Mouse (Mus musculus): ENCODE measurements around the gene Lnx2. TPM values are rescaled to one million over a fixed set of nuclear protein-coding genes. Genes with fewer than 3 reads are reported as not detected.

The Lnx2 gene
- total RNA-seq, 1 experiment = 11.6 TPM

GRCm38 (mm10) chr5:147017526-147017925 lies 58.9 kb downstream of the Lnx2 start:
- in situ Hi-C loops (cut with MboI; ENCODE audit: low sequenced_read_pairs in 2 of 2, unreplicated experiment in 2 of 2) = no loop called here
- no peak overlapping the region for H3K27ac ChIP-seq (ENCODE audit: insufficient read depth, low read depth, low read length, poor library complexity, severe bottlenecking)
- DNase-seq (ENCODE audit: low read depth, low spot score) = no peak
- TF ChIP-seq ZNF384 (IDR thresholded peaks at IDR 0.05; ENCODE audit: low read depth, low read length) (no peak), CHD2 (IDR thresholded peaks at IDR 0.05; ENCODE audit: low read depth, low read length) (no peak), HCFC1 (IDR thresholded peaks at IDR 0.05; ENCODE audit: borderline replicate concordance, insufficient read depth, low read length) (no peak), ZC3H11A (IDR thresholded peaks at IDR 0.05; ENCODE audit: borderline replicate concordance, low read depth, low read length) (no peak), MAFK (IDR thresholded peaks at IDR 0.05; ENCODE audit: insufficient read depth, low read depth, low read length) (no peak)
- H3K4me3 ChIP-seq (ENCODE audit: insufficient read depth in 1 of 2, low read depth in 1 of 2, low read length in 2 of 2, poor library complexity in 1 of 2, severe bottlenecking in 1 of 2) = no peak overlapping the region
- no peak overlapping the region for H3K9ac ChIP-seq (ENCODE audit: insufficient read depth, low read depth, low read length, poor library complexity, severe bottlenecking)
- H3K36me3 ChIP-seq (ENCODE audit: control insufficient read depth, insufficient read depth, low read length, poor library complexity, severe bottlenecking) = peaks cover 21% of the 10 kb centered on the region
- H3K9me3 ChIP-seq (ENCODE audit: control insufficient read depth, insufficient read depth, low read depth, low read length) = no peaks in the 10 kb centered on the region
- H3K4me1 ChIP-seq (ENCODE audit: control insufficient read depth in 2 of 2, insufficient read depth in 2 of 2, low read length in 2 of 2, poor library complexity in 1 of 2) = no peaks in the 10 kb centered on the region

- no peak for DNase-seq (ENCODE audit: low read depth, low spot score)
- Histone ChIP-seq H3K4me1 (ENCODE audit: control insufficient read depth in 2 of 2, insufficient read depth in 2 of 2, low read length in 2 of 2, poor library complexity in 1 of 2) (no peaks in the 10 kb centered on the region; a peak in 1 of 4 replicates), H3K36me3 (ENCODE audit: control insufficient read depth, insufficient read depth, low read length, poor library complexity, severe bottlenecking) (peaks cover 21% of the 10 kb centered on the region), H3K27ac (ENCODE audit: insufficient read depth, low read depth, low read length, poor library complexity, severe bottlenecking) (no peak overlapping the region), H3K4me3 (ENCODE audit: insufficient read depth in 1 of 2, low read depth in 1 of 2, low read length in 2 of 2, poor library complexity in 1 of 2, severe bottlenecking in 1 of 2) (no peak overlapping the region), H3K9me3 (ENCODE audit: control insufficient read depth, insufficient read depth, low read depth, low read length) (no peaks in the 10 kb centered on the region), H3K9ac (ENCODE audit: insufficient read depth, low read depth, low read length, poor library complexity, severe bottlenecking) (no peak overlapping the region)
- in situ Hi-C loops (cut with MboI; ENCODE audit: low sequenced_read_pairs in 2 of 2, unreplicated experiment in 2 of 2) = no loop called here
- TF ChIP-seq ZNF384 (IDR thresholded peaks at IDR 0.05; ENCODE audit: low read depth, low read length) (no peak), CHD2 (IDR thresholded peaks at IDR 0.05; ENCODE audit: low read depth, low read length) (no peak), MAFK (IDR thresholded peaks at IDR 0.05; ENCODE audit: insufficient read depth, low read depth, low read length) (no peak), ZC3H11A (IDR thresholded peaks at IDR 0.05; ENCODE audit: borderline replicate concordance, low read depth, low read length) (no peak), HCFC1 (IDR thresholded peaks at IDR 0.05; ENCODE audit: borderline replicate concordance, insufficient read depth, low read length) (no peak)
These were observed 59.8 kb downstream of the Lnx2 start for GRCm38 (mm10) chr5:147016622-147017021.

GRCm38 (mm10) chr5:147015191-147015590 lies 61.2 kb downstream of the Lnx2 start:
- in situ Hi-C loops (cut with MboI; ENCODE audit: low sequenced_read_pairs in 2 of 2, unreplicated experiment in 2 of 2) = no loop called here
- no peaks in the 10 kb centered on the region for H3K9me3 ChIP-seq (ENCODE audit: control insufficient read depth, insufficient read depth, low read depth, low read length)
- H3K36me3 ChIP-seq (ENCODE audit: control insufficient read depth, insufficient read depth, low read length, poor library complexity, severe bottlenecking) = peaks cover 21% of the 10 kb centered on the region
- no peak for DNase-seq (ENCODE audit: low read depth, low spot score)
- TF ChIP-seq ZC3H11A (IDR thresholded peaks at IDR 0.05; ENCODE audit: borderline replicate concordance, low read depth, low read length) (no peak), ZNF384 (IDR thresholded peaks at IDR 0.05; ENCODE audit: low read depth, low read length) (no peak), CHD2 (IDR thresholded peaks at IDR 0.05; ENCODE audit: low read depth, low read length) (no peak), MAFK (IDR thresholded peaks at IDR 0.05; ENCODE audit: insufficient read depth, low read depth, low read length) (no peak), HCFC1 (IDR thresholded peaks at IDR 0.05; ENCODE audit: borderline replicate concordance, insufficient read depth, low read length) (no peak)
- no peak overlapping the region for H3K9ac ChIP-seq (ENCODE audit: insufficient read depth, low read depth, low read length, poor library complexity, severe bottlenecking)
- no peak overlapping the region for H3K27ac ChIP-seq (ENCODE audit: insufficient read depth, low read depth, low read length, poor library complexity, severe bottlenecking)
- H3K4me1 ChIP-seq (ENCODE audit: control insufficient read depth in 2 of 2, insufficient read depth in 2 of 2, low read length in 2 of 2, poor library complexity in 1 of 2) = peaks cover 0 to 3% of the 10 kb centered on the region in 2 experiments; a peak in 2 of 4 replicates
- no peak overlapping the region for H3K4me3 ChIP-seq (ENCODE audit: insufficient read depth in 1 of 2, low read depth in 1 of 2, low read length in 2 of 2, poor library complexity in 1 of 2, severe bottlenecking in 1 of 2)

- TF ChIP-seq MAFK (IDR thresholded peaks at IDR 0.05; ENCODE audit: insufficient read depth, low read depth, low read length) (no peak), ZC3H11A (IDR thresholded peaks at IDR 0.05; ENCODE audit: borderline replicate concordance, low read depth, low read length) (no peak), HCFC1 (IDR thresholded peaks at IDR 0.05; ENCODE audit: borderline replicate concordance, insufficient read depth, low read length) (no peak), CHD2 (IDR thresholded peaks at IDR 0.05; ENCODE audit: low read depth, low read length) (no peak), ZNF384 (IDR thresholded peaks at IDR 0.05; ENCODE audit: low read depth, low read length) (no peak)
- peaks cover 10% of the 10 kb centered on the region for H3K36me3 ChIP-seq (ENCODE audit: control insufficient read depth, insufficient read depth, low read length, poor library complexity, severe bottlenecking)
- in situ Hi-C loops (cut with MboI; ENCODE audit: low sequenced_read_pairs in 2 of 2, unreplicated experiment in 2 of 2) = no loop called here
- no peak overlapping the region for H3K4me3 ChIP-seq (ENCODE audit: insufficient read depth in 1 of 2, low read depth in 1 of 2, low read length in 2 of 2, poor library complexity in 1 of 2, severe bottlenecking in 1 of 2)
- no peak for DNase-seq (ENCODE audit: low read depth, low spot score)
- H3K9ac ChIP-seq (ENCODE audit: insufficient read depth, low read depth, low read length, poor library complexity, severe bottlenecking) = no peak overlapping the region
- no peaks in the 10 kb centered on the region for H3K9me3 ChIP-seq (ENCODE audit: control insufficient read depth, insufficient read depth, low read depth, low read length)
- no peak overlapping the region for H3K27ac ChIP-seq (ENCODE audit: insufficient read depth, low read depth, low read length, poor library complexity, severe bottlenecking)
- peaks cover 0 to 3% of the 10 kb centered on the region in 2 experiments; a peak in 2 of 4 replicates for H3K4me1 ChIP-seq (ENCODE audit: control insufficient read depth in 2 of 2, insufficient read depth in 2 of 2, low read length in 2 of 2, poor library complexity in 1 of 2)
These were observed 62.5 kb downstream of the Lnx2 start for GRCm38 (mm10) chr5:147013845-147014244.

- in situ Hi-C loops (cut with MboI; ENCODE audit: low sequenced_read_pairs in 2 of 2, unreplicated experiment in 2 of 2) = no loop called here
- Histone ChIP-seq H3K36me3 (ENCODE audit: control insufficient read depth, insufficient read depth, low read length, poor library complexity, severe bottlenecking) (no peaks in the 10 kb centered on the region), H3K4me1 (ENCODE audit: control insufficient read depth in 2 of 2, insufficient read depth in 2 of 2, low read length in 2 of 2, poor library complexity in 1 of 2) (peaks cover 0 to 3% of the 10 kb centered on the region in 2 experiments; a peak in 2 of 4 replicates), H3K9me3 (ENCODE audit: control insufficient read depth, insufficient read depth, low read depth, low read length) (no peaks in the 10 kb centered on the region), H3K4me3 (ENCODE audit: insufficient read depth in 1 of 2, low read depth in 1 of 2, low read length in 2 of 2, poor library complexity in 1 of 2, severe bottlenecking in 1 of 2) (no peak overlapping the region), H3K27ac (ENCODE audit: insufficient read depth, low read depth, low read length, poor library complexity, severe bottlenecking) (no peak overlapping the region), H3K9ac (ENCODE audit: insufficient read depth, low read depth, low read length, poor library complexity, severe bottlenecking) (no peak overlapping the region)
- TF ChIP-seq ZC3H11A (IDR thresholded peaks at IDR 0.05; ENCODE audit: borderline replicate concordance, low read depth, low read length) (no peak), MAFK (IDR thresholded peaks at IDR 0.05; ENCODE audit: insufficient read depth, low read depth, low read length) (no peak), HCFC1 (IDR thresholded peaks at IDR 0.05; ENCODE audit: borderline replicate concordance, insufficient read depth, low read length) (no peak), ZNF384 (IDR thresholded peaks at IDR 0.05; ENCODE audit: low read depth, low read length) (no peak), CHD2 (IDR thresholded peaks at IDR 0.05; ENCODE audit: low read depth, low read length) (no peak)
- DNase-seq (ENCODE audit: low read depth, low spot score) = no peak
These were observed 65.1 kb downstream of the Lnx2 start for GRCm38 (mm10) chr5:147011333-147011732.

Data from ES-E14 (cell line).